8 mouse cellular contexts compared by ENCODE assay signal in genomic region chr6:120294056-120294784, GRCm38 (mm10). TPM values are rescaled to one million over a fixed set of nuclear protein-coding genes. Genes with fewer than 3 reads are reported as not detected.
A peak's percentile ranks its signal among the peaks of the same experiment; 100 is the strongest.
DNase-seq lines count a peak whose midpoint lies in the region; ATAC-seq and TF ChIP-seq lines count a peak whose summit lies in the region.

Gene D330020A13Rik, plus strand, starts transcription at chr6:120294364.
Gene B4galnt3, minus strand, starts transcription at chr6:120294559.

- 1% methylated on average over 79 of the region's 79 CpGs for WGBS in spleen, adult 2 months
- WGBS in liver, embryonic 16.5 days (ENCODE audit: insufficient replicate concordance): under 1% methylated on average over 77 of the region's 79 CpGs
- under 1% methylated on average over 79 of the region's 79 CpGs for WGBS in olfactory bulb, adult 2 months

- no peaks in the 10 kb centered on the region for H3K9me3 ChIP-seq in liver, embryonic 16.5 days (replicated peaks; ENCODE audit: control insufficient read depth, low read length)

- no peak for TF ChIP-seq CTCF in spleen, adult 2 months (IDR thresholded peaks at IDR 0.05; ENCODE audit: extremely low read depth, insufficient read depth, insufficient read length, insufficient replicate concordance)
- no peak for TF ChIP-seq CTCF in olfactory bulb, adult 2 months (IDR thresholded peaks at IDR 0.05; ENCODE audit: insufficient read depth, low read depth, low read length)

- no peak within 1 kb of the TSS for H3K9ac ChIP-seq in liver, embryonic 16.5 days (ENCODE audit: low read depth, low read length)

- H3K4me3 ChIP-seq in spleen, adult 2 months (ENCODE audit: extremely low read depth, insufficient read depth, insufficient read length): peak within 1 kb of the TSS; percentile 39
- peak within 1 kb of the TSS; percentile 53 for H3K4me3 ChIP-seq in liver, embryonic 16.5 days (ENCODE audit: low read depth, low read length)
- H3K4me3 ChIP-seq in olfactory bulb, adult 2 months (ENCODE audit: insufficient read depth, low read depth, low read length): peak within 1 kb of the TSS; percentile 57

- H3K4me2 ChIP-seq in liver, embryonic 16.5 days (ENCODE audit: low read depth, low read length): peak within 1 kb of the TSS; percentile 71

- H3K27ac ChIP-seq in spleen, adult 2 months (ENCODE audit: insufficient read depth, low read length): no peak within 1 kb of the TSS
- no peak within 1 kb of the TSS for H3K27ac ChIP-seq in liver, embryonic 16.5 days (ENCODE audit: low read length)
- no peak within 1 kb of the TSS for H3K27ac ChIP-seq in olfactory bulb, adult 2 months (ENCODE audit: insufficient read depth, low read depth, low read length)

- peaks cover 14% of the 10 kb centered on the region for H3K27me3 ChIP-seq in spleen, adult 2 months (ENCODE audit: control insufficient read depth, insufficient read depth, low read length)
- peaks cover 45% of the 10 kb centered on the region for H3K27me3 ChIP-seq in liver, embryonic 16.5 days (ENCODE audit: control insufficient read depth, insufficient read depth, low read depth, low read length)

- no peaks in the 10 kb centered on the region for H3K36me3 ChIP-seq in spleen, adult 2 months (ENCODE audit: control insufficient read depth, insufficient read depth, low read length)
- no peaks in the 10 kb centered on the region for H3K36me3 ChIP-seq in liver, embryonic 16.5 days (ENCODE audit: control insufficient read depth, insufficient read depth)

- H3K4me1 ChIP-seq in spleen, adult 2 months (ENCODE audit: control insufficient read depth, insufficient read depth, insufficient read length): peaks cover 9% of the 10 kb centered on the region
- peaks cover 4% of the 10 kb centered on the region for H3K4me1 ChIP-seq in liver, embryonic 16.5 days (ENCODE audit: control insufficient read depth, low read depth, low read length)
- peaks cover 9% of the 10 kb centered on the region for H3K4me1 ChIP-seq in olfactory bulb, adult 2 months (ENCODE audit: control insufficient read depth, insufficient read depth, low read length)

- no peak for TF ChIP-seq POLR2A in spleen, adult 2 months (IDR thresholded peaks at IDR 0.05; ENCODE audit: low read depth, low read length)
- TF ChIP-seq POLR2A in olfactory bulb, adult 2 months (IDR thresholded peaks at IDR 0.05; ENCODE audit: insufficient read depth, low read depth, low read length): no peak

- intact Hi-C loops in heart, postnatal 14 days (cut with DNase I): no loop called here

- 0 out of 2 replicates have a peak, but pooled peaks have one; percentile 13 for ATAC-seq in liver, embryonic 16.5 days (ENCODE audit: low read depth)
- no peak for ATAC-seq in erythroid progenitor cell, adult 5-6 weeks (replicated peaks; ENCODE audit: low FRiP score, poor library complexity, severe bottlenecking)

- peak in 1 of 2 experiments; percentile 4 for DNase-seq in spleen, adult 2 months (ENCODE audit: low read depth in 1 of 2, low spot score in 2 of 2)
- DNase-seq in spleen, postnatal 36 days (ENCODE audit: low spot score in 2 of 2): no peak
- DNase-seq in embryo, embryonic 10.5 days (ENCODE audit: low spot score): peak; percentile 51
- peak; percentile 30 to 33 for DNase-seq in heart, postnatal 14 days
- peak; percentile 72 to 83 for DNase-seq in kidney, postnatal 4 days

RNA-seq across cellular contexts. Expression of gene D330020A13Rik, which starts in this region (rescaled TPM):
- not detected in 2 replicates for polyA plus RNA-seq in spleen, adult 2 months (2012; rRNA removed)
- total RNA-seq in heart, postnatal 14 days (2021): not detected
- not detected in 2 replicates for polyA plus RNA-seq in liver, embryonic 16.5 days (2015; fragmentation: Nextera tagmentation; extraction: Ambion mirVana)
- polyA plus RNA-seq in olfactory bulb, adult 2 months (2012; ENCODE audit: insufficient read depth, insufficient read length, low replicate concordance, missing spikeins): not detected in 2 replicates
- total RNA-seq in erythroid progenitor cell, adult 5-6 weeks (2015; ENCODE audit: low replicate concordance): not detected in 2 replicates
- total RNA-seq in erythroid progenitor cell, adult 5-6 weeks (2017; ENCODE audit: low replicate concordance): not detected in 2 replicates

RNA-seq across cellular contexts. Expression of gene B4galnt3, which starts in this region (rescaled TPM):
- polyA plus RNA-seq in spleen, adult 2 months (2012; rRNA removed): 0.09 and 0.12 TPM in 2 replicates
- total RNA-seq in heart, postnatal 14 days (2021): under 1 TPM; 0.29 to 0.50 TPM
- 0.08 and 0.14 TPM in 2 replicates for polyA plus RNA-seq in liver, embryonic 16.5 days (2015; fragmentation: Nextera tagmentation; extraction: Ambion mirVana)
- not detected in 2 replicates for polyA plus RNA-seq in olfactory bulb, adult 2 months (2012; ENCODE audit: insufficient read depth, insufficient read length, low replicate concordance, missing spikeins)
- total RNA-seq in erythroid progenitor cell, adult 5-6 weeks (2015; ENCODE audit: low replicate concordance): 0.42 TPM in 1 of 2 replicates, not detected in the other
- total RNA-seq in erythroid progenitor cell, adult 5-6 weeks (2017; ENCODE audit: low replicate concordance): 1.0 and 1.9 TPM in 2 replicates

Comparison
In these comparisons a context has a peak if more than half of its experiments do, and no peak if none do; other contexts are left out.
1. Peak in DNase-seq in heart, postnatal 14 days; RNA of the genes that start here not detected or under 1 TPM.
2. Peak in ATAC-seq, H3K4me3 ChIP-seq and H3K4me2 ChIP-seq in liver, embryonic 16.5 days; RNA of the genes that start here not detected or under 1 TPM.
3. DNase-seq: peak in embryo, embryonic 10.5 days (single experiment) and kidney, postnatal 4 days (2 of 2); none in spleen, postnatal 36 days (0 of 2).
4. Peak in every context shown above with its lines, with median percentiles within 50 percentile points of each other: H3K4me3 ChIP-seq.